Mouse (Mus musculus) CH12.LX (cell line): Measurements from ENCODE around the gene Vps29. TPM values are rescaled to one million over a fixed set of nuclear protein-coding genes. Genes with fewer than 3 reads are reported as not detected.

Experiments
- DNase-seq: peaks from one replicate; pipeline ENCODE4 v3.0.0-alpha.2; 2013; ENCODE audit errors: extremely low read depth
- H3K27ac ChIP-seq: 2 replicates; pipeline ENCODE4 v1.5.1; 2012; ENCODE audit warnings: low read depth, mild to moderate bottlenecking, control low read depth, moderate library complexity; ENCODE audit not compliant: insufficient read depth
- H3K27me3 ChIP-seq: replicated peaks from 2 replicates; pipeline ENCODE3; 2012; ENCODE audit warnings: inconsistent platforms
- H3K36me3 ChIP-seq, 2 experiments: replicated peaks in 1 of 2; 2 replicates each; pipeline versions ENCODE3 to v1.6.1; 2012; ENCODE audit warnings: inconsistent platforms in 1 of 2, low read length in 1 of 2, mild to moderate bottlenecking in 1 of 2, mixed read lengths in 1 of 2, moderate library complexity in 1 of 2; ENCODE audit not compliant: control insufficient read depth in 1 of 2, insufficient read depth in 1 of 2
- H3K4me1 ChIP-seq, 2 experiments: 2 replicates each; pipeline ENCODE4 v1.6.1; 2012; ENCODE audit warnings: inconsistent platforms in 1 of 2, moderate library complexity in 1 of 2; ENCODE audit not compliant: insufficient read depth in 2 of 2, control insufficient read depth in 1 of 2
- H3K4me2 ChIP-seq: 2 replicates; pipeline ENCODE4 v1.6.1; 2012; ENCODE audit warnings: low read depth, mild to moderate bottlenecking, control low read depth; ENCODE audit not compliant: poor library complexity, insufficient read depth, severe bottlenecking
- H3K4me3 ChIP-seq, 3 experiments: fragments of 150-350 bp in 1 of 3; sonication (generic) in 1 of 3; replicated peaks in 1 of 3; 2 replicates each; pipeline versions ENCODE3 to v1.5.1; 2011 to 2012; ENCODE audit warnings: low read depth in 2 of 3, low read length in 2 of 3, mild to moderate bottlenecking in 2 of 3, moderate library complexity in 2 of 3, control low read depth in 1 of 3, improper control_type of control experiment in 1 of 3, inconsistent platforms in 1 of 3, mixed read lengths in 1 of 3; ENCODE audit not compliant: poor library complexity in 1 of 3
- H3K79me2 ChIP-seq: replicated peaks from 2 replicates; pipeline ENCODE4 v1.6.1; 2012; ENCODE audit warnings: mild to moderate bottlenecking, moderate library complexity; ENCODE audit not compliant: control insufficient read depth, poor library complexity, insufficient read depth, severe bottlenecking; ENCODE audit errors: extremely low read depth
- H3K9ac ChIP-seq: 2 replicates; pipeline ENCODE4 v1.6.1; 2012; ENCODE audit warnings: low read depth, mild to moderate bottlenecking, control low read depth, moderate library complexity; ENCODE audit not compliant: insufficient read depth
- H3K9me3 ChIP-seq: replicated peaks from 2 replicates; pipeline ENCODE3; 2012; ENCODE audit warnings: low read length, inconsistent platforms, mixed read lengths
- BHLHE40 ChIP-seq: IDR thresholded peaks from 2 replicates; pipeline ENCODE4 v1.6.1; 2011; ENCODE audit warnings: mild to moderate bottlenecking, low read depth, low read length, improper control_type of control experiment
- CHD1 ChIP-seq: IDR thresholded peaks from 2 replicates; pipeline ENCODE4 v1.6.1; 2012; ENCODE audit warnings: low read depth, low read length, improper control_type of control experiment, inconsistent platforms
- CHD2 ChIP-seq: IDR thresholded peaks from 2 replicates; pipeline ENCODE4 v1.6.1; 2011; ENCODE audit warnings: low read length, improper control_type of control experiment
- CTCF ChIP-seq, 2 experiments: IDR thresholded peaks in 1 of 2; conservative IDR thresholded peaks in 1 of 2; 2 replicates each; pipeline ENCODE4 v1.5.1; 2011 to 2012; ENCODE audit warnings: low read depth in 2 of 2, low read length in 2 of 2, improper control_type of control experiment in 1 of 2, inconsistent platforms in 1 of 2, mild to moderate bottlenecking in 1 of 2, moderate library complexity in 1 of 2
- E2F4 ChIP-seq: IDR thresholded peaks from 2 replicates; pipeline ENCODE4 v1.6.1; 2011; ENCODE audit warnings: low read depth, low read length, improper control_type of control experiment; ENCODE audit not compliant: insufficient replicate concordance
- EP300 ChIP-seq: IDR thresholded peaks from 2 replicates; pipeline ENCODE4 v1.6.1; 2011; ENCODE audit warnings: low read length, improper control_type of control experiment
- ETS1 ChIP-seq: conservative IDR thresholded peaks from 2 replicates; pipeline ENCODE4 v1.6.1; 2012; ENCODE audit warnings: low read depth, mild to moderate bottlenecking, inconsistent platforms, low read length, improper control_type of control experiment, moderate library complexity
- GABPA ChIP-seq: IDR thresholded peaks from 2 replicates; pipeline ENCODE4 v1.6.1; 2012; ENCODE audit warnings: low read depth, low read length, improper control_type of control experiment, inconsistent platforms; ENCODE audit not compliant: insufficient replicate concordance
- HCFC1 ChIP-seq: IDR thresholded peaks from 2 replicates; pipeline ENCODE4 v1.6.1; 2012; ENCODE audit warnings: low read depth, mild to moderate bottlenecking, inconsistent platforms, low read length, improper control_type of control experiment
- IRF4 ChIP-seq: IDR thresholded peaks from 2 replicates; pipeline ENCODE4 v1.6.1; 2014; ENCODE audit warnings: low read depth, mild to moderate bottlenecking, inconsistent platforms, low read length, improper control_type of control experiment
- JUN ChIP-seq: IDR thresholded peaks from 2 replicates; pipeline ENCODE4 v1.6.1; 2011; ENCODE audit warnings: low read depth, mild to moderate bottlenecking, low read length, improper control_type of control experiment, moderate library complexity; ENCODE audit not compliant: insufficient read depth
- JUND ChIP-seq: conservative IDR thresholded peaks from 2 replicates; pipeline ENCODE4 v1.6.1; 2011; ENCODE audit warnings: low read depth, low read length, improper control_type of control experiment
- KAT2A ChIP-seq: IDR thresholded peaks from 2 replicates; pipeline ENCODE4 v1.6.1; 2012; ENCODE audit warnings: low read length, improper control_type of control experiment, inconsistent platforms; ENCODE audit not compliant: insufficient replicate concordance
- MAFK ChIP-seq: IDR thresholded peaks from 2 replicates; pipeline ENCODE4 v1.6.1; 2011; ENCODE audit warnings: low read length, improper control_type of control experiment; ENCODE audit not compliant: insufficient replicate concordance
- MXI1 ChIP-seq: IDR thresholded peaks from 2 replicates; pipeline ENCODE4 v1.6.1; 2011; ENCODE audit warnings: mild to moderate bottlenecking, low read depth, low read length, improper control_type of control experiment
- MYC ChIP-seq: IDR thresholded peaks from 2 replicates; pipeline ENCODE4 v1.6.1; 2011; ENCODE audit warnings: low read depth, mild to moderate bottlenecking, improper control_type of control experiment, low read length
- NELFE ChIP-seq: IDR thresholded peaks from 2 replicates; pipeline ENCODE4 v1.6.1; 2011; ENCODE audit warnings: low read depth, low read length, improper control_type of control experiment
- NRF1 ChIP-seq: IDR thresholded peaks from 2 replicates; pipeline ENCODE4 v1.6.1; 2014; ENCODE audit warnings: low read depth, mild to moderate bottlenecking, inconsistent platforms, low read length, improper control_type of control experiment, moderate library complexity
- POLR2A ChIP-seq: IDR thresholded peaks from 2 replicates; pipeline ENCODE4 v1.6.1; 2011; ENCODE audit warnings: low read depth, mild to moderate bottlenecking, improper control_type of control experiment, low read length
- RAD21 ChIP-seq: IDR thresholded peaks from 2 replicates; pipeline ENCODE4 v1.6.1; 2011; ENCODE audit warnings: low read depth, mild to moderate bottlenecking, low read length, improper control_type of control experiment, moderate library complexity
- RCOR1 ChIP-seq: conservative IDR thresholded peaks from 2 replicates; pipeline ENCODE4 v1.6.1; 2012; ENCODE audit warnings: low read depth, mild to moderate bottlenecking, inconsistent platforms, low read length, improper control_type of control experiment
- SMC3 ChIP-seq: IDR thresholded peaks from 2 replicates; pipeline ENCODE4 v1.6.1; 2011; ENCODE audit warnings: low read depth, low read length, improper control_type of control experiment
- USF1 ChIP-seq: IDR thresholded peaks from 2 replicates; pipeline ENCODE4 v1.6.1; 2014; ENCODE audit warnings: low read depth, mild to moderate bottlenecking, inconsistent platforms, low read length, improper control_type of control experiment
- ZC3H11A ChIP-seq: IDR thresholded peaks from 2 replicates; pipeline ENCODE4 v1.6.1; 2012; ENCODE audit warnings: low read depth, mild to moderate bottlenecking, inconsistent platforms, low read length, improper control_type of control experiment
- ZKSCAN1 ChIP-seq: IDR thresholded peaks from 2 replicates; pipeline ENCODE4 v1.6.1; 2012; ENCODE audit warnings: low read depth, inconsistent platforms, low read length, improper control_type of control experiment, borderline replicate concordance
- ZMIZ1 ChIP-seq: IDR thresholded peaks from 2 replicates; pipeline ENCODE4 v1.6.1; 2012; ENCODE audit warnings: low read depth, mild to moderate bottlenecking, inconsistent platforms, low read length, improper control_type of control experiment
- dilution Hi-C: fragments of 300-500 bp; cut with MboI; formaldehyde crosslinking; loops from 2 replicates; pipeline ENCODE4 v1.14.3; 2020; ENCODE audit warnings: low sequenced_read_pairs; ENCODE audit not compliant: extremely low pct_unique_long_range_greater_than_20kb, extremely low pct_ligation_motif_present
- in situ Hi-C: fragments of 300-500 bp; cut with MboI; formaldehyde crosslinking; loops from 3 replicates; pipeline ENCODE4 v1.14.3; 2019; ENCODE audit warnings: low sequenced_read_pairs, low pct_ligation_motif_present, low pct_unique_long_range_greater_than_20kb, mixed read lengths
- polyA plus RNA-seq: library from polyadenylated mRNA; unstranded; fragments of >175 nt; gene quantifications from 2 replicates; pipeline ENCODE4 v1.2.1, GENCODE M21; 2012; ENCODE audit warnings: low read depth; ENCODE audit not compliant: insufficient read length
- total RNA-seq, 2 experiments: library from RNA; depleted of rRNA; stranded (reverse); fragments of 300-350 nt in 1 of 2; fragments of >200 nt in 1 of 2; gene quantifications; 2 replicates each; pipeline ENCODE4 v1.2.3; 2012 to 2014

Gene Vps29
- total and polyA plus RNA-seq, 3 experiments = 82.2 to 145 (median 94.4) TPM

GRCm38 (mm10) chr5:122378171-122378570 lies 24.0 kb downstream of the Vps29 start:
- Histone ChIP-seq H3K36me3 (peaks cover 35 to 77% of the 10 kb centered on the region in 2 experiments), H3K4me1 (peaks cover 4 to 12% of the 10 kb centered on the region in 2 experiments; a peak in 3 of 4 replicates), H3K9ac (no peak overlapping the region), H3K27ac (no peak overlapping the region), H3K79me2 (peaks cover 8% of the 10 kb centered on the region), H3K4me3 (no peak overlapping the region), H3K9me3 (no peaks in the 10 kb centered on the region), H3K27me3 (no peaks in the 10 kb centered on the region), H3K4me2 (no peak overlapping the region)
- in situ Hi-C loops (no loop called here), dilution Hi-C loops (no loop called here)
- no peak for DNase-seq
- TF ChIP-seq ETS1 = no peak
- no peak for TF ChIP-seq CTCF (conservative IDR thresholded peaks at IDR 0.05 in 1 of 2, IDR thresholded peaks at IDR 0.05 in 1 of 2; ENCODE audit: low read depth in 2 of 2, low read length in 2 of 2)
- no peak for TF ChIP-seq E2F4
- no peak for TF ChIP-seq BHLHE40
- TF ChIP-seq HCFC1 = no peak
- TF ChIP-seq JUND = no peak
- TF ChIP-seq KAT2A = no peak
- TF ChIP-seq USF1 = no peak
- TF ChIP-seq ZMIZ1 = no peak
- TF ChIP-seq GABPA = no peak
- no peak for TF ChIP-seq IRF4
- TF ChIP-seq NRF1 = no peak
- TF ChIP-seq ZC3H11A = no peak
- TF ChIP-seq ZKSCAN1 = no peak
- no peak for TF ChIP-seq SMC3
- no peak for TF ChIP-seq CHD1
- no peak for TF ChIP-seq NELFE
- no peak for TF ChIP-seq MAFK
- TF ChIP-seq EP300 = no peak

DNA sequence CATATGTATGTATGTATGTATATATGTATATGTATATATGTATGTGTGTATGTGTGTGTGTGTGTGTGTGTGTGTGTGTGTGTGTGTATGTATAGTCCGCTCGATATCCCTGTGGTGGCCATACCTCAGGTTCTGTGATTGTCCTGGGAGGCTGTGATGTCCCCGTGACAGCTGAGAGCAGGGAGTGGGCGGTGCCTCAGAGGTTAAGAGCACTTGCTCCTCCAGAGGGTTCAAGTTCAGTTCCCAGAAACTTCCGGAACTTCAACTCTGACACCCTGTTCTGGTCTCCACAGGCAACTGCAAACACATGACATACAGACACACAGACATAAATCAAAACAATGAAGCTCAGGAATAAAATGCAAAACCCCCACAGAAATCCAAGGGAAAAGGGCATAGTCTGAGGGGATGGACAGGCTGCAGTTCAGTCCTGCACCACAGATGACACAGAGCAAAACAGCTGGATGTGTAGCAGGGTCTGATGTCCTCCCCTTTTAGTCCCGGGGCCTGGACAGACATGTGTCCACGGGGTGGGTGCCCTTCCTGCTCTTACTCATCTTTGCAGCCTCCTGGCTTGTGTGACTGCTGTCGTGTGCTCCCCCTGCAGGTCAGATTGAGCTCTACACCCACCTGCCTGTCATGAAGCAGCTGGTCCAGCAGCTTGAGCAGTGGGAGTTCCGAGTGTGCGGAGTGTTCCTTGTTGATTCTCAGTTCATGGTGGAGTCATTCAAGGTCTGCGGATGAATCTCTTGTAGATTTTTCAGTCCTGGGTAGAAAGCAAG lies 25.4 kb downstream of the Vps29 start:
- dilution Hi-C loops = no loop called here
- H3K4me1 ChIP-seq = 0 out of 4 replicates have a peak, but pooled peaks cover 0 to 3% of the 10 kb centered on the region in 2 experiments
- peaks cover 34 to 67% of the 10 kb centered on the region in 2 experiments for H3K36me3 ChIP-seq
- DNase-seq = peak; percentile 72
- H3K9ac ChIP-seq = no peak overlapping the region
- H3K4me2 ChIP-seq = no peak overlapping the region
- H3K79me2 ChIP-seq = no peaks in the 10 kb centered on the region
- no peaks in the 10 kb centered on the region for H3K27me3 ChIP-seq
- TF ChIP-seq MYC (0 out of 2 replicates have a peak, but pooled peaks have one; percentile 19), JUN (no peak), CHD2 (no peak), BHLHE40 (no peak), ETS1 (no peak), NELFE (no peak; the same call in 1 of the 2 replicates), RCOR1 (no peak), GABPA (no peak), MXI1 (no peak), SMC3 (peak; percentile 75), IRF4 (0 out of 2 replicates have a peak, but pooled peaks have one; percentile 60), MAFK (no peak), POLR2A (no peak), USF1 (no peak), ZMIZ1 (no peak), RAD21 (peak; percentile 56), CTCF (conservative IDR thresholded peaks at IDR 0.05 in 1 of 2, IDR thresholded peaks at IDR 0.05 in 1 of 2; ENCODE audit: low read depth in 2 of 2, low read length in 2 of 2) (peak; percentile 79 to 84)
- in situ Hi-C loops = no loop called here
- H3K9me3 ChIP-seq = no peaks in the 10 kb centered on the region
- no peak overlapping the region for H3K27ac ChIP-seq
- H3K4me3 ChIP-seq = no peak overlapping the region
